Mouse (Mus musculus) myocyte (in vitro differentiated cells): ENCODE measurements around the gene Lmnb2.

ENCODE experiments used
- POLR2AphosphoS2 ChIP-seq: IDR thresholded peaks from one replicate; pipeline ENCODE4 v1.6.1; 2011; ENCODE audit warnings: low read depth, control low read depth; ENCODE audit not compliant: insufficient read length
- SRF ChIP-seq: IDR thresholded peaks from one replicate; pipeline ENCODE4 v1.6.1; 2011; ENCODE audit warnings: low read depth; ENCODE audit not compliant: control insufficient read depth, insufficient read length
- USF1 ChIP-seq: IDR thresholded peaks from one replicate; pipeline ENCODE4 v1.6.1; 2011; ENCODE audit warnings: low read depth, mild to moderate bottlenecking, control low read depth, moderate library complexity

DNA sequence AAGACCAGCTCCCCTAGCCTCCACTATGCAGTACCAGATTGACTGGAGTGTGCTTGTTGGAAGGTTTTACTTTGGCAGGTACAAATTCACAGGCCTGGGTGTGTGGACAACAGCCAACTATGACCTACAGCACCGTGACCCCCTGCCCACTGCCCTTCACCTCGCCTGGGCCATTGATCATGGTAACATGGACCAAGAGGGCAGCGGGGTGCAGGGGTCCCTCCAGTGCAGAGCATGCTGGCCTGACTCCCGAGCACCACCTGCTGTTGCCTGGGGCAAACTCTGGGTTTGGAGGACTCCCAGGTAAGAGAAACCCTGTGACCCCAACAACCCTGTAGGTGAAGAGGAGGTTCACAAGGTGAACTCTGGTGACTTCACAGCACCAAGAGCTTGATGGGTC, 39.7 kb upstream of the Lmnb2 start:
- TF ChIP-seq SRF, result no peak
- no peak for TF ChIP-seq POLR2AphosphoS2
- TF ChIP-seq USF1, result no peak
